Mouse (Mus musculus) heart, adult 18-20 months (tissue): ENCODE data around the gene Krt23. TPM values are rescaled to one million over a fixed set of nuclear protein-coding genes. Genes with fewer than 3 reads are reported as not detected.

Experiments
- DNase-seq, 2 experiments: peaks; one replicate each; pipeline ENCODE4 v3.0.0; 2021 to 2022; ENCODE audit warnings: mixed read lengths in 1 of 2
- long read RNA-seq, 2 experiments: library from polyadenylated mRNA; stranded (forward); transcript quantifications; one replicate each; pipeline ENCODE4 v2.0.0; 2021
- total RNA-seq, 2 experiments: library from RNA; stranded (reverse); gene quantifications; 2 replicates each; pipeline ENCODE4 v1.2.3; 2021

Krt23 gene
- under 1 TPM in 1 of 2 experiments, not detected in 1; 0.31 TPM for total RNA-seq
- long read RNA-seq, experiment 1, result 0 reads
- long read RNA-seq, experiment 2, result 0 reads

DNA sequence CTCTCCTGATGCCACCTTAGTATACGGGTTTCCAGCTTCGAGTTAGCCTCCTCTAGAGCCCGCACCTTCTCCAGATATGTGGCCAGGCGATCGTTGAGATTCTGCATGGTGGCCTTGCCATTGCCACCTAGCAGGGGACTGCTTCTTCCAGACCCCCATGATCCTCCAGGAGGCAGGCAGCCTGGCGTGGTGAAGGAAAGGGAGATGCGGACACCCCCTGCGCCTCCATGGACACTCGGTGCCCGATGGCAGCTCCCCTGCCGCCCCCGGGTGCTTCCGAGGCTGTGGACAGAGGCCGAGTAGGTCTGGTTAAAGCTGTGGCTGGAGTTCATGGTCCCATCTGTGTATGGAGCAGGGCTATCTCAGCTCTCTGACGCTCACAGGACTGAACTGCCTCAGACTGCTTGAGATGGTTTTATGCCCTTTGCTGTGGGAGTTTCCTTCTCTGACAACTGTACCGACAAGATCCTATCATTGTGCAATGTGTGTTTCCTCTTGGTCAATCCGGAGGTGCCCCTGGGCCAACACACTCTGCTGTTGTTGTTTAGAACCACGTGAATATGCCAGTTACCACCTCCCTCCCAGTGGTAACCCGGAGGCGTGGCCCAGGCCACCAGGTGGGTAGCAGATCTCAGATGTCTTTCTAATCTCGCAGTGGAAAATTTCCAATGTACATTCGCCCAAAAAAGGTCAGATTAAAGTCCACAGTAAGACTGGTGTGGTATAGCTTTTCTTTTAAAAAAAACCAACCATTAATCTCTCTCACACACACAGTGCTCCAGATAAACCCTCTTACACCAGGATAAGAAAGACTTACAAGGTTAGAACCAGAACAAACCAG is at the start of gene Krt23:
Gene Krt23 (minus strand): TSS at position 405 of the 841 bp plus-strand sequence.
- no peak for DNase-seq

DNA sequence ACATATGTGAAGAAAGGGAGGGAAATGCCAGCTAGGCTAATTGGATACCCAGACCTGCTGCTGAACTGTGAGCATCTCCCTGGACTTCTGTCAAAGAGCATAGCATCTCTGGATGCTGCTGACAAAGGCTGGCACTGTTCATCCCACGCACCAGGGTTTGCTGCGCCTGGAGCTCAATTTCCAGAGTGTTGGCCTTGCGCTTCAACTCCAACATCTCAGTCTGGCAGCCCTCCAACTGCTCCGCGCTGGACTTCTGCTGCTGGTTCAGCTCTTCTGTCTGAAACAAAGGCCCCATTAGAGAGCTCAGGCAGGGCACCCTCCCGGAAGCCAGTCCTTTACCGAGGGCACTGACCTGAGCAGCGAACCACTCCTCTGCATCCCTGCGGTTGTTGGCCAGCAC is 46.8 kb upstream of the Krt23 start:
- DNase-seq, result no peak

DNA sequence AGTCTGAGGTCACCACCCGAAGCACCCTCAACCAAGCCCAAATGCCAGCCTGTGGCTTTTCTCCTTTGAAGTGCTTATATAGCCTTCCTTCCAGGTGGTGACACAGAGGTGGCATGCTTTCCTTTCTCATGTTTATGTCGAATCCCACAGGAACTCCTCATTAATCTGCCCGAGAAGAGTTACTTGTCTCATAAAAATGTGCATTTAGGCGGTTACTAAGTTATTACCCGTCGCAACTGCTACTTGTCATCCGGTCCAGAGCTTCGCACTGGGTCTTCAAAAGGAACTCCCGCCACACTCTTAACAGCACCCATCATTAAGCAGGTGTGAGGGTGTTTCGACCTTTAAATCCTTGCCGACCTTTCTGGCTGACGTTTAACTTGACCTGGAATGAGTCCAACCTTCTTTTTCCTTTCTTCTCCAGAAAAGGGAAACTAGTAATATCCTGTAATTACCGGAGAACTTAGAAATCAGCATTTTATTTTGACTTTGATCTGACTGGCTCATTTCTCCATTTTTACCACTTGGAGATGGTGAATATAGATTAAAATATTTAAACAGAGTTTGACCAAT is 28.4 kb upstream of the Krt23 start, which contains the start of gene Krt39:
Gene Krt39 (minus strand): TSS at position 51 of the 573 bp plus-strand sequence.
- DNase-seq, result no peak

DNA sequence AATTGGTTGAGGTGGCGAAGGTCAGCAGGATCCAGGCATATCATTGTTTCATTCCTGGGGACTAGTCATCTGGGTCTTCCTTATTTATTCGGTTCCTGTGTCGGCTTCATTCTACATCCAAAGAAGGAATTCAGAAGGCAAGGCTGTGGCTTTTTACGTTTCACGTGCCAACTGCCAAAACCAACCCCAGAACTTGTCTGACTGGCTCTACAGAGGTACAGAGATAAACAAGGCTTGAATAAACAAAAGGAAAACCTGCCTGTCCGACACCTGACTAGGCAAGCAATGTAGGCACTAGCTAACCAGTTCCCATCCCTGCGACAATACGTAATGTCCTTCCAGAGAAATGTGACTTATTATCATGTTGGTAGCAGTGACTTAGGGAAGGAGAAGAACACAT is 21.2 kb upstream of the Krt23 start:
- DNase-seq, result no peak

DNA sequence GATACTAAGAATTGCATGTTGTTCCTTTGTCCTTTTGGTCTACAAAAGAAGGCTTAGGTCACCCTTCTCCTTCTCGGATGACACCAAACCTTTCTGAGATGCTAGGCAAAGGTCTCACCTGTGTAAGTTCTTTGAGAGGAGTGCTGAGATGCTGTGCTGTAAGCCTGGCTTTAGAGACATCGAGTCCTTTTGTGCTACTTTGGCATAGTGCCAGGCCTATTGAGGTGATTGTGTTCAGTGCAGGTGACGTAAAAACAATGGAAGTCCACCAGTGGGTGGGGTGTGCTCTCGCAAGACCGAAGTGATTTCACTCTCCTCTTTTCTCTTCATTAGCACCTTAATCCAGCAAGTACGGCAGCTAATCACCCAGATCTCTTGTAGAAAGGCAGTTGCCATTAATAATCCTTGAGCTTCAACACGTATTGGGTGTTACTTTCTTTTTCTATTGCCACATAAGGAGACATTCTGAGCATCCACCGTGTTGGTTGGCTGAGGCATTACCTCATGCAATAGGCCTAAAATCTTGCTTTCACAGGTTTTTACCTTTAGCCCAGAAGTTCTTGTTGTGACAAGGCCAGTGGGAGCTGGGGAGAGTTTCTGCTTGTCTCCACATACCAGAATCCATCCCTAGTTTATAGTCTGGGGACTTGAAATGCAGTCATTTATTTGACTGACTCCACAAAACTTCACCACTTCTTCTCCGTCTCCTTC is 7.3 kb upstream of the Krt23 start:
- no peak for DNase-seq

DNA sequence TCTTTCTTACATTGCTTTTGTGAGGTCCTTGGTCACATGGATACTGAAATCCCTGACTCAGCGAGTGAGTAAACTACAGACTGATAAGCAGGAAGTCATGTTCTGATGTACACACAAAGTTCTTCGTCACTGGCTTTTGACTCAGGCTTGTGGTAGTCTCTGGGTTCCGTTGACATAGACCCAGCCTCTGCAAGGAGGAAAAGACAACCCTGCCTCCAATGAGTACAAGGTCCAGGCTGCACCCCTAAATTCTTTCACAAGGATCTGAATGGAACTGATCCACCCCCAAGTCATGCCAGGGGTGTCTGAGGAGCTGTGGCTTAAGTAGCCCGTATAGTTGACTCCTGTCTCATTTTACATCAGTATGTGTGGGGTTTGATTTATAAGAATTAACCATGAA is 3.5 kb upstream of the Krt23 start:
- no peak for DNase-seq

DNA sequence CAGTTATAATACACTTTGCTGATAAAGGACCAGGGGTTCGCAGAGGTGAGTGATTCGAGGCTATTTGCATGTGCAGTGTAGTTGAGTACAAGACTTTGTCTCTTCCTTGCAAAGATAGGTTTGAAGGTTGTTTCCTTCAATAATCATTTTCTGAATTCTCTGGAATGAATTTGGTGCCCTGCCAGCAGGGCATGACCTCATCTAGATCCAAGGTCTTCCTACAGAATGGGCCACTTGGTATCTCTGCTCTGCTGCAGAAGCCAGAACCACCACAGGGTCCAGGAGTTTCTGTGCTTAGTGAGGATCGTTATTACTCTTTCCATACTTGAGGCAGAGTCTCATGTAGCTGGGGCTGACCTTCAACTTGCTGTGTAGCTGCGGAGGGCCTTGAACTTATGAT is 1.8 kb upstream of the Krt23 start:
- DNase-seq, result no peak

DNA sequence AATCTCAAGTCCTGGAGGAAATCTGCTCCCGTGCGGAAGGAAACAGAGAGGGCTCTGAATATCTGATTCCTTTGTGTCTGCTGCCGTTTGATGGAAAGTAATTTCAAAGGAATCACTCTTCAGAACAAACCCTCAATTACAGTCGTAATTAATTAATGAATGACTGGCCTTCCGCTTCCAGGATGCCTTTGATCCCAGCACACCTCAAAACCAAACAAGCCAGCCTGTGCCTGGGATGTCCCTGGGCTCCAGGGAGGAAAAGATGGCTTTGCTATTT is 575 bp upstream of the Krt23 start:
- DNase-seq, result no peak

DNA sequence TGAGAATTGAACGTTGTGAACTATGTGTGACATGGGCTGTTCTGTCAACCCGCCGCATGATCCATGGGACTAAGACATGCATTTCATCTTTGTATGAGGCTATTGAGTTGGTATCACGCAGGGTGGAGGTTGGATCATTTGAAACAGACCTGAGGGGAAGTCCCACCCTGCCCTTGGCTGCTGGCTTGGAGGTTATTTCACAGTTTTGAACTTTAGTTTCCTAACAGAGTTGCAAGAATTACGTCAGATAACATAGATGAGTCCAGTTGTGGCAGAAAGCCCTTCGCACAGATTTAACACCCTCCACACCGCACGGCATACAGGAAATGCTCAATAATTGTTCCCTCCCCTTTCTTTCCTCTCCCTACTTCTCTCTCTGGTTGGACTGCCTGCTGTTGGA is 1.9 kb downstream of the Krt23 start:
- DNase-seq, result no peak

DNA sequence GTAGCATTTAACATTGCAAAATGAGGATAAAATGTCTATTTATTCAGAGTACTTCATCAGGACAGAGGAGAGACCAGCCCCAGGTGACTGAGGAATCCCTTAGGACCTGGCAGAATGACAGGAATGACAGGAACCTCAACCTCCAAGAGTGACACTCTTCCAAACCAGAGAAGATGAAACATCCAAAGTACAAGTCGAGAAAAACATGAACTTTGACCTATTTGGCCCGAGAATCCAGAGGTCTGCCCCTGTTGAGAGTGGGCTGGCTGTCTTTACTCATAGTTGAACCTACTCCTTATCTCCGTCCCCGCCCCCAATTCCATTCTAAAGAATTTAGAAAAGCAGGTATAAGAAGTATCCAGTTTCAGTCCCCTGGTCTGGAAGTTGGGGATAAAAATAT is 2.3 kb downstream of the Krt23 start:
- no peak for DNase-seq

DNA sequence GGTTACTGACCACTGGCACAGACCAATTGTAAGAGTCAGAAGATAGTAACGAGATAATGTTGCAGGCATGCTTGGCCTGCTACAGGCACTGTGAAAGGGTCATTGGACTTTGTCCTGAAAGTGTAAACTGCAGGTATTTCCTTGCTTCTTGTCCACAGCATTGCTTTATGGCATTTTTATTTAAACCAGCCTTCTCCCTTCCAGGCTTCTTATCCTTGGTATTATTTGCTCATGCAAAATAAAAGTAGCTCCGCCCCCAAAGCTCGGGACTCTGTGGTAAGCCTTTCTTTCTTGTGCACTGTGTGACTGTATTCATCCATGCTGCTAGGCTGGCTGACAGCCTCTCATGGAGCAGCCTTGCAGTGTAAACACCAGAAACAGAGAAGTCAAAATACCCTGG is 3.7 kb downstream of the Krt23 start:
- DNase-seq, result no peak

DNA sequence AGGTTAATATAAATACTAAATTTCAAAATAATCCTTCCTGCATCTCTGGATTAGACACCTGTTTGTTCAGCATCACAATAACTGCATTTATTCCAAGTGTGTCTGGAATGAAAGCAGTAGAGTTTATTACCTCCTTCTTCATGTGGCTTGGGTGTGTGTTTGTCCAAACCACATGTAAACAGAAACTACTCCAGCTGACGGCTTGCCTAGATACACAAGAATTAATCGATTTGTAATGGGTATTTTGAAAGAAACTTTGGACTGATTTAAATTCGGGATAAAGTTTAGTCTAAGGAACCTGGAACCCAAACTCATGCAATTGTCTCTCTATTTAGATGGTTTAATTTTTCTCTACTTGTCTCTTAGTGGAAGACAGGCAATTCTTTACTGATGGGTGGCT is 18.0 kb downstream of the Krt23 start:
- no peak for DNase-seq

DNA sequence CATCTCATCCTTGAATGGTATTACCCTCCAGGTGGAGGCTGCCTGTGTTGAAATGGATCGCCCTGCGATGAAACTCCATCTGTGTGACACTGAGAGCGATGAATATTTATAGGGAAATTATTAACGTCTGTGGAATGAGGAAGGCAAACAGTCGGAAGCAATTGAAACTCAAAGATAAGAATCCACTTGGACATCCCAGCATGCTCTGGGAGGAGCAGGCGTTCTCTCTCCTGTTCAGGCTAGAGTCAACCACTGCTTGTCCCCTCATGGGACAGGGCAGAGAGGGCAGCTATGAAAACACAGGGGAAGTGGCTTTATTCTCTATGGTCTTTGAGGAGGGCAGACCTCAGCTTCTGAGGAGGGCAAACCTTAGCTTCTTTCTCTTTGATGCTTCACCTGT is 19.5 kb downstream of the Krt23 start:
- DNase-seq, result no peak

DNA sequence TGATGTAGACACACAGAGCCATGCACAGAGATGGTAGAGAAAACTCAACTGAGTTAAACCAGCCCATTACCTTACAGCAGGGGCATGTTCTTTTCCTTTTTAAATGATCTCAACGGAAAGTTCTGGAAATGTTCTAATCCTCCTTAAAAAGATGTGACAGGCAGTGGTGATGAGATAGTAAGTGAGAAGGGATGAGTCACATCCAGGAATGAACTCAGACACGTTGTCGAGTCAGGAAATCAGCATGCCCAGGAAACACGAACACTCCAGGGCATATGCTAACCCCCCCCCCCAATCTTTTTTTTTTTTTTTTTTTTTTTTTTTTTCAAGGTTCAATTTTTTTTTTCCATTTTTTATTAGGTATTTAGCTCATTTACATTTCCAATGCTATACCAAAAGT is 20.5 kb downstream of the Krt23 start:
- DNase-seq, result no peak

DNA sequence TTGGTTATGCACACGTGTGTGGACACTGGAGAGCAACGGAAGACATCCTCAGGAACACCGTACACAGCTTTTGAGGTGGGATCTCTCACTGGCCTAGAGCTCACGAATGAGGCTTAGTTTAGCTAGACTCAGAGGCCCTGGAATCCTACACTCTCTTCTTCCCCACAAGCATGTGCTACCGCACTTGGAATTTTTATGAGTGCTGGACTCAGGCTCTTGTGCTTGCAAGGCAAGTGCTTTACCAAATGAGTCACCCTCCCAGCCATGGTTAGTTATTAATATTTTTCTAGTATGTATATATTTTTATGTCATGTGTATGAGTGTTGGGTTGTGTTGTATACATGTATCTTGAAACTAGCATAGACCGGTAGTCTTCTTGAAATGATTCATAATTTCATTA is 21.0 kb downstream of the Krt23 start:
- DNase-seq, result no peak

DNA sequence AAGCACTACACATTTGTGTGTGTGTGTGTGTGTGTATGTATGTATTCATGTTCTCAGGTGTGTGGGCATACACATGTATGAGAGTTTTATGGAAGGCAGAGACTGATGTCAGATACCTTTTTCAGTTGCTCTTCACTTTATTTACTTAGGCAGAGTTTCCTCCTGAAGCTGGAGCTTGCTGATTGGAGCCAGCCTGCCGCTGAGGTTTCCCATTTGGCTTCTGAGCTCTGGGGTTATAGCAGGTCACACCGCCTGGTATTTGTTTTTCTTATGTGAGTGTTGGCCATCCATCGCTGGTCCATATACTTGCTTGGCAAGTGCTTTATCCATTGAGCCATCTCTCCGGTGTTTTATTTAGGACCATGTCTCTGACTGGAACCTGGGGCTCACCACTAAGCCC is 23.7 kb downstream of the Krt23 start:
- DNase-seq, result no peak

DNA sequence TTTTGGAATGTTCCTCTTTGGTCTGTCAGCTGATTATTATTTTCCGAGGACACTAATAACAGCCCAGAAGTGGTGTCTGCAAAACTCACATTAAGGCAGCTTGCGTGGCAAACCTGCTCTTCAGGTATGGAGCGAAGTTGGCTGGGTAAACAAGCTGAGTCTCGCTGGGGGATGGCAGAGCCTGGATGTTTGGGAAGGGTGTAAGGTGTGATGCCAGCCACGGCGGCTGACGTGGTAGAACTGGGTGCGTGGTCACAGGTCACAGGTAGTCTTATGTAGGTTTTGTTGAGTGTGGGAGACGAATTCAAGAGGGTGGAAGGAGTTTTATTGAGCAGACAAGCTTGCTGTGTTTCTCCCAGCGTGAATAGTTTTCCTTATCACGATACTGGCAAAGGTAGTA is 24.4 kb downstream of the Krt23 start:
- DNase-seq, result no peak

DNA sequence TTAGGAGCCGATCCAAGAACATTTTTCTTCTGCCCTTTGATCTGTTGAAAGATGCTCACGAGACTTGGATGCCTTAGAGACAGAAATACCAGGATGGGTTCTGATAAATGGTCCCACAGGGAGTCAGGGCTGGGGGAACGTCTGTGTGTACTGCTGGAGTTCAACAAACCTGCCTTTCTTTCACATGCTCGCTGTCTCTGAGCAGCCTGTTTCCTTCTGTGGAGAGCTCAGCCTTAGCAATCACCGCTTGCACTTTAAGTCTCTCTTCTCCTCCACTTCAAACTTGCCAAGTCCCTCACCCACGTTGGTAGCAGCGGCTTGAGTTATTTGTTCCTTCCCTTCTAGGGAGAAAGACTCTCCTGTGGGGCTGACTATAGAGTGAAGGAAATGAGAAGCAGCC is 26.6 kb downstream of the Krt23 start:
- DNase-seq, result no peak

DNA sequence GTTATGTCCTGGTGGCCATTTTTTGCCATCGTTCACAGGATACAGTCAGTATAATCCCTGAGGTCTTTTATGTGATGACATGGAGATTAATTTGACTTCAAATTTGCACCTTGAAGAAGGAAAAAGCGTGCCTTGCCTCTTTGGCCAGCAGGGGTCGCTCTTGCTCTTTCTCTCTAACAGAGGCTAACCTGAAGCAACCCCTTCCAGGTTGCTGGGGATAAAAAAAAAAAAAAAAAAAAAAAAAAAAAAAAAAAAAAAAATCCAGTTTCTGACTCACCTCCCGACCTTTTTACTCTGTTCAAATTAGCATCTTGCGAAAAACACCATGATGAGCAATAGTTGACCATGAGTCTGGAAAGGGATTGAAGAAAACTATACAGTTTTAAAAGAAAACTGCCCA is 28.1 kb downstream of the Krt23 start:
- peak; percentile 48 to 85 for DNase-seq

DNA sequence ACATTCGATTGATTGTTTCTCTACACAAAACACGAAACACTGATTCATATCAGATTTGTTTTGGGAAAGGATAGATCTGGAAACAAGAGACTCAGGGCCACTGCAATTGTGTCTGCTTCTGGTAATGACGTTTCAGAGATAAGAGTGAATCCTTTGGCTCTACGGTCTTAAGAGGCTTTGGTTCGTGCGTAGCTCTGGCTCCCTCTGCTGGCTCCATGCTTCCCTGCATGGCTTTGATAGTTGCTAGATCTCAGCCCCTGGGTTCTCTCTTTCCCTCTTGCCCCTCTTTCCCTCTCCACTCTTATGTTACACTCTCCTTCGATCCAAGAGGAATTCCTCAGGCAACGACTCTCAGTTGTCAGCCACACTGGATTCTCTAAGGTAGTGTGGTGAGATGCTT is 29.8 kb downstream of the Krt23 start:
- peak; percentile 18 to 72 for DNase-seq

DNA sequence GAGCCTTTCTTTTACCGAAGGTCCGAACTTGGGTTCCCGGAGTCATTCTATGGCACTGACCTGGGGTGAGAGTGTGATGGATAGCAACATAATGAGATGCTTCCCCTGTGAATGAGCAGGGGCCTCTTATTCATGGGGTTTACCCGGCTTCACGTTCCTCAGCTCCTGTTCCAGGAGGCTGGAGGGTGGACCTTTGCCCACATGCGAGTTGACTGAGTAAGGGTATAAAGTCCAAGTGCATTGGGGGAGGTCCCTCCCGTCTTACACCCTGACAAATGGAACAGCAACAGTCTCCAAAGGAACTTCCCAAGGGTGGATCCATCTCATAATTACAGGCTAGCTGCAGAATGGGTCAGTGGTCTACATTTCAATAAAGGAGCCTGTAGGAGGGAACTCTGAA is 31.2 kb downstream of the Krt23 start:
- DNase-seq, result no peak

DNA sequence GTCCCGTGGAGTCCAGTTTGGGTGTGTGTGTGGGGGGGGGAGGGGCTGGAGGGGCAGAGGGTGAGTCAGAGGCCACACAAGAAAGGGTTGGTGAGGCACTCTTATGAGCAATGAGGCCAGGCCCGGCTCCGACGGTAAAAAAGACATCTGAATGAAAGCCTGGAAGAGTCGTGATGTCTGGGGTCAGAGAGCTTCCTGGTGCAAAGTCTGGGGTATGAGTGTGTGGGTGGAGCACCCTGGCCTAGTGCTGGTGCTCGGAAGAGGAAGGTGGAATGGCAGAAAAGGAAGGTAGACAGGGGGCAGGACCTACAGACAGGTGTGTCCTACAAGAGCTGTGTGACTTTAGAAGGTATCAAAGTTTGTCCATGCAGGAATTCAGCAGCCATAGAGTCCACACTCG is 34.0 kb downstream of the Krt23 start:
- no peak for DNase-seq

DNA sequence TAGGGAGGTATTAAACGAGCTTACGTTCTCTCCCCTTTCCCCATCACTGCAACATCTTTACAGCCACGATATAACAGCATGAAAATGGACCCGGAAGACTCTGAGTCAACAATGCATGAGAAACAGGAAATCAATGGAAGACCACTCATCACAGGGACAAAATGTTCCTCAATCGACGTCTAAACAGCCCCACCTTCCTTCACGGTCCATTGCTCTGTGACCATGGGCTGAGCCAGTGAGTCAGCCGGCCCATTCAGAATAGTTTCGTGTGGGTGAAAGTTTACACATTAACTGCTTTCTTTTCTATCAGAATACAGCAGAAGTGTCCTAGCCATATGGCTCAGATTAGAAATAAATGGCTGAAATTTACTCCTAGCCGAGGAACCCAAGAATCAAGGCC is 38.2 kb downstream of the Krt23 start:
- DNase-seq, result no peak

DNA sequence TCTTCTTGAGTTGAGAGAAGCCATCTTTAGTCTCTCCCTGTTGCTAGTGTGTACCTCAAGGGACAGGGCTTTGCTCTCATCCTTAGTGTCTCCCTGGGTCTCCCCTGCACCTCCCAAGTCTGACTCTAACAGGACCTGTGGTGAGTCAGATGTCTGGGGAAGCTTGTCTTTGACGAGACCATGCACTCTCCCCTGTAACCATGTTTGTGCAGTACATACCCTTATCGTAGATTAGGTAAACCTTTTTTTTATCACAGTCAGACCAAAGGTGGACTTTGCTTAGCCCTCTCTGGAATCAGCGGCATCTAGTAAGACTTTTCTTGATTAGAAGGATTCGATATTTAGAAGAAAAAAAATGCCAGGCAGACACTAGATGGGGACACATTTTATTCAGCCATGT is 38.9 kb downstream of the Krt23 start:
- DNase-seq, result no peak
